Mouse (Mus musculus) intestine, embryonic 16.5 days (tissue): ENCODE measurements around the gene Lgmn. TPM values are rescaled to one million over a fixed set of nuclear protein-coding genes. Genes with fewer than 3 reads are reported as not detected.

Source experiments
- ATAC-seq: fragments of 200-750 bp; cut with Nextera tagmentation; 2 replicates; pipeline ENCODE4 v1.8.0; 2017; ENCODE audit warnings: moderate TSS enrichment, moderate library complexity
- H3K27ac ChIP-seq: fragments of 300-500 bp; sonication (generic); 2 replicates; pipeline ENCODE4 v1.5.1; 2014; ENCODE audit warnings: mild to moderate bottlenecking, low read length
- H3K27me3 ChIP-seq: fragments of 300-500 bp; sonication (generic); replicated peaks from 2 replicates; pipeline ENCODE4 v1.6.1; 2014; ENCODE audit warnings: low read length, control low read depth, mixed read lengths; ENCODE audit not compliant: control insufficient read depth, insufficient read depth
- H3K36me3 ChIP-seq: fragments of 300-500 bp; sonication (generic); 2 replicates; pipeline ENCODE4 v1.6.1; 2014; ENCODE audit warnings: low read length, control low read depth; ENCODE audit not compliant: control insufficient read depth, insufficient read depth
- H3K4me1 ChIP-seq: fragments of 300-500 bp; sonication (generic); 2 replicates; pipeline ENCODE4 v1.6.1; 2014; ENCODE audit warnings: low read length, control low read depth, mixed read lengths; ENCODE audit not compliant: control insufficient read depth, insufficient read depth
- H3K4me2 ChIP-seq: fragments of 300-500 bp; sonication (generic); 2 replicates; pipeline ENCODE4 v1.6.1; 2014; ENCODE audit warnings: low read depth, low read length, control low read depth
- H3K4me3 ChIP-seq: fragments of 300-500 bp; sonication (generic); 2 replicates; pipeline ENCODE4 v1.5.1; 2014; ENCODE audit warnings: mild to moderate bottlenecking, low read length
- H3K9ac ChIP-seq: fragments of 300-500 bp; sonication (generic); 2 replicates; pipeline ENCODE4 v1.6.1; 2014; ENCODE audit warnings: low read depth, low read length
- H3K9me3 ChIP-seq: fragments of 300-500 bp; sonication (generic); 2 replicates; pipeline ENCODE4 v1.6.1; 2016; ENCODE audit warnings: low read length, control low read depth; ENCODE audit not compliant: control insufficient read depth
- WGBS: fragments of 180-500 bp; shearing (Covaris S2); extraction: QIAGEN DNeasy Blood & Tissue Kit; methylation state at CpG from one replicate; pipeline ENCODE4 v1.1.7; 2014; 5-methylcytosine and 5-hydroxymethylcytosine counted together
- polyA plus RNA-seq: library from polyadenylated mRNA; unstranded; fragments of >200 nt; fragmentation: Nextera tagmentation; extraction: Ambion mirVana; gene quantifications from 2 replicates; pipeline ENCODE4 v1.2.1, GENCODE M21; 2015

Gene Lgmn
- polyA plus RNA-seq, result 92.4 and 100 TPM in 2 replicates

GRCm38 (mm10) chr12:102439632-102440023, at the start of gene Lgmn:
Gene Lgmn (minus strand): TSS chr12:102439813.
- H3K9me3 ChIP-seq, result no peaks in the 10 kb centered on the region
- H3K36me3 ChIP-seq, result no peaks in the 10 kb centered on the region
- peak within 1 kb of the TSS; percentile 46; the same call in 1 of the 2 replicates for H3K27ac ChIP-seq
- H3K4me3 ChIP-seq, result peak within 1 kb of the TSS; percentile 74
- peak within 1 kb of the TSS; percentile 82 for H3K9ac ChIP-seq
- peak within 1 kb of the TSS; percentile 70 for H3K4me2 ChIP-seq
- ATAC-seq, result peak; percentile 100
- 0% methylated on average over 28 of the region's 28 CpGs for WGBS
- H3K4me1 ChIP-seq, result peaks cover 3% of the 10 kb centered on the region; the same call in 1 of the 2 replicates
- H3K27me3 ChIP-seq, result no peaks in the 10 kb centered on the region

GRCm38 (mm10) chr12:102484946-102485345, 45.3 kb upstream of the Lgmn start:
- no peak for ATAC-seq
- 0 out of 2 replicates have a peak, but pooled peaks cover 3% of the 10 kb centered on the region for H3K36me3 ChIP-seq
- no peak overlapping the region for H3K9ac ChIP-seq
- WGBS, result 67% methylated on average over 3 of the region's 3 CpGs
- H3K4me1 ChIP-seq, result no peaks in the 10 kb centered on the region
- no peak overlapping the region for H3K4me3 ChIP-seq
- no peak overlapping the region for H3K27ac ChIP-seq
- no peak overlapping the region for H3K4me2 ChIP-seq
- H3K27me3 ChIP-seq, result no peaks in the 10 kb centered on the region
- no peaks in the 10 kb centered on the region for H3K9me3 ChIP-seq

- no peak overlapping the region for H3K4me2 ChIP-seq
- no peak overlapping the region for H3K27ac ChIP-seq
- no peak for ATAC-seq
- H3K4me3 ChIP-seq, result no peak overlapping the region
- no peaks in the 10 kb centered on the region for H3K9me3 ChIP-seq
- no peaks in the 10 kb centered on the region for H3K4me1 ChIP-seq
- 93% methylated on average over 4 of the region's 4 CpGs for WGBS
- no peak overlapping the region for H3K9ac ChIP-seq
- H3K36me3 ChIP-seq, result peaks cover 6% of the 10 kb centered on the region
- no peaks in the 10 kb centered on the region for H3K27me3 ChIP-seq
Measured at GRCm38 (mm10) chr12:102480481-102480880, 40.9 kb upstream of the Lgmn start.

GRCm38 (mm10) chr12:102474411-102474810, 34.8 kb upstream of the Lgmn start:
- H3K36me3 ChIP-seq, result no peaks in the 10 kb centered on the region
- H3K27ac ChIP-seq, result no peak overlapping the region
- H3K9ac ChIP-seq, result no peak overlapping the region
- no peaks in the 10 kb centered on the region for H3K27me3 ChIP-seq
- H3K4me3 ChIP-seq, result no peak overlapping the region
- peaks cover 4% of the 10 kb centered on the region for H3K4me1 ChIP-seq
- no peak for ATAC-seq
- no peaks in the 10 kb centered on the region for H3K9me3 ChIP-seq
- no peak overlapping the region for H3K4me2 ChIP-seq
- WGBS, result 94% methylated on average over 7 of the region's 7 CpGs

DNA sequence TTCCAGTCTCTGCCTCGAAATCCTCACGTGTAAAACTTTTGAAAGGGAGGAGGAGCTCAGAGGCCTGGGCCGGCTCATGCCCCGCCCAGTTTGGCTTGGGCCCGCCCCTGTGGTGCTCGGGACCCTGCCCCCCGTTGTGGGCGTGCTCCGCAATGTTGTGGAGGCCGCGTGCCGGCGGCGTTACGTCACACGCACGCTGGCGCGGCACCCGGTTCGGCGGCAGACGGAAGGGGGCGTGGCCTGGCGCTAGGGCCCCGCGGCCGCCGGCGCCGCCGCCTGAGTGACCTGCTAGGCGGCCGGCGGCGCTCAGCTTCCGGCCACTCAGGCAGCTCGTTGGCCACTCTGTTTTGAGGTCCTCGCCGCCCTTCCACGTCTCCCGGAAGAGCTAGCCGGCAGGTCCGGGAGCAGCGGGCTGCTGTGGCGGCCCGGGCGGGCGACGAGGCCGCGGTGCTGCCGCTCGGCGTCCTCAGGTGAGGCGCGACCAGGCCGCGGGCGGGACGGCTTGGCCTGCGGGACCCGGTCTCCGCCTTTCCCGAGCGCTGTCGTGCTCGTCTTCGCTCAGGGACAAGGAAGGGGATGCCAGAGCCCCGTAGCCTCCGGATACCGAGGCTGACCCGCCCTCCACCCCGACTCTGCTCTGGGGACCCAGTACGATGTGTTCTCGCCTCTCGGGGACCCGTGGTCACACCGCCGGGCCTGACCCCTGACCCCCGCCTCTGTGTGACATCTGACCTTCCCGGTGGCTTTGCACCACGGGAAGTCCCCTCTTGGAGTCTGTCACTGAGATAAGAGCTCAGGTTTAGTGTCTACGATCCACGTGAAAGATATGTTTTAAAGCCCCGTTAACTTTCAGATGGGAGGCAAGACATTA, 29.5 kb upstream of the Lgmn start, which contains the start of gene Golga5:
Gene Golga5 (plus strand): TSS at position 242 of the 871 bp plus-strand sequence.
- Histone ChIP-seq H3K27me3 (no peaks in the 10 kb centered on the region), H3K27ac (peak within 1 kb of the TSS; percentile 70), H3K9me3 (no peaks in the 10 kb centered on the region), H3K36me3 (no peaks in the 10 kb centered on the region), H3K4me3 (peak within 1 kb of the TSS; percentile 96), H3K9ac (peak within 1 kb of the TSS; percentile 92), H3K4me1 (peaks cover 4% of the 10 kb centered on the region), H3K4me2 (peak within 1 kb of the TSS; percentile 79)
- under 1% methylated on average over 71 of the region's 86 CpGs for WGBS
- peak; percentile 99 for ATAC-seq

DNA sequence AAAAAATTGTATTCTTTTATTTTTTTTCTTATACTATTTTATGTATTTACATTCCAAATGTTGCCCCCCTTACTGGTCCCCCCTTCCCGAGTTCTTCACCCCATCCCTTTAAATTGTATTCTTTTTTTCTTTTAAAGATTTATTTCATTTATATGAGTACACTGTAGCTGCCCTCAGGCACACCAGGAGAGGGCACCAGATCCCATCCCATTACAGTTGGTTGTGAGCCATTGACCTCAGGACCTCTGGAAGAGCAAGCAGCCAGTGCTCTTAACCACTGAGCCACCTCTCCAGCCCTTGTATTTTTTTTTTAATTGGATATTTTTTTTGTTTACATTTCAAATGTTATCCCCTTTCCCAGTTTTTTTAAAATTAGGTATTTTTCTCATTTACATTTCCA, 28.5 kb upstream of the Lgmn start:
- Histone ChIP-seq H3K4me1 (peaks cover 4% of the 10 kb centered on the region), H3K36me3 (no peaks in the 10 kb centered on the region), H3K4me3 (no peak overlapping the region), H3K27me3 (no peaks in the 10 kb centered on the region), H3K9me3 (no peaks in the 10 kb centered on the region), H3K9ac (no peak overlapping the region), H3K27ac (no peak overlapping the region), H3K4me2 (no peak overlapping the region)
- ATAC-seq, result no peak
- WGBS, result 74% methylated on average over 1 of the region's 1 CpGs

GRCm38 (mm10) chr12:102464650-102465049, 25.0 kb upstream of the Lgmn start:
- no peaks in the 10 kb centered on the region for H3K9me3 ChIP-seq
- H3K27ac ChIP-seq, result no peak overlapping the region
- WGBS, result 62% methylated on average over 4 of the region's 4 CpGs
- no peak for ATAC-seq
- no peak overlapping the region for H3K9ac ChIP-seq
- H3K4me3 ChIP-seq, result no peak overlapping the region
- no peaks in the 10 kb centered on the region for H3K27me3 ChIP-seq
- no peaks in the 10 kb centered on the region for H3K4me1 ChIP-seq
- H3K36me3 ChIP-seq, result no peaks in the 10 kb centered on the region
- H3K4me2 ChIP-seq, result no peak overlapping the region

- no peaks in the 10 kb centered on the region for H3K27me3 ChIP-seq
- no peaks in the 10 kb centered on the region for H3K9me3 ChIP-seq
- no peak overlapping the region for H3K9ac ChIP-seq
- H3K4me2 ChIP-seq, result no peak overlapping the region
- no peaks in the 10 kb centered on the region for H3K36me3 ChIP-seq
- no peak overlapping the region for H3K27ac ChIP-seq
- no peaks in the 10 kb centered on the region; the same call in 1 of the 2 replicates for H3K4me1 ChIP-seq
- no peak overlapping the region for H3K4me3 ChIP-seq
- WGBS, result 68% methylated on average over 5 of the region's 5 CpGs
- ATAC-seq, result no peak
Measured at GRCm38 (mm10) chr12:102461177-102461576, 21.6 kb upstream of the Lgmn start.

DNA sequence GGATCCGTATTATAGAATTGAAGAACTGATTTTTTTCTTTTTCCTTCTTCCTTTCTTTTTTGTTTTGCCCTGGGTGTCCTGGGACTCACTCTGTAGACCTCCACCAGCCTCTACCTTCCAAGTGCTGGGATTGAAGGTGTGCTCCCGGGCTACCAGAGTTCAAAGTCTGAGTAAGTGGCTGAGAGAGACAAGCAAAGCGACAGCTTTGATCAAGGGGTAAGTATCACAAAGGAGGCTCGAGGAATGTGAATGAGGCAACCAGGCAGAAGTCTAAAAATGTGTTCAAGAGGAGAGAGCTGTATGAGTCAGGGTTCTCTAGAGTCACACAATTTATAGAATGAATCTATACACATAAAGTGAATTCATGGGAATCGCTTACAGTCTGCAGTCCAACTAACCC, 20.4 kb upstream of the Lgmn start:
- H3K27ac ChIP-seq, result no peak overlapping the region
- no peak overlapping the region for H3K4me2 ChIP-seq
- H3K27me3 ChIP-seq, result no peaks in the 10 kb centered on the region
- no peak for ATAC-seq
- H3K36me3 ChIP-seq, result no peaks in the 10 kb centered on the region
- 63% methylated on average over 5 of the region's 5 CpGs for WGBS
- H3K4me1 ChIP-seq, result no peaks in the 10 kb centered on the region; the same call in 1 of the 2 replicates
- no peak overlapping the region for H3K9ac ChIP-seq
- H3K9me3 ChIP-seq, result no peaks in the 10 kb centered on the region
- H3K4me3 ChIP-seq, result no peak overlapping the region
